In genomic region chr9:61632602-61633001, GRCm38 (mm10) we compare ENCODE assay signal across 22 mouse cellular contexts.
DNase-seq lines count a peak whose midpoint lies in the region; ATAC-seq and TF ChIP-seq lines count a peak whose summit lies in the region.
"Had no signal": no experiment of that assay in that cellular context is flagged by ENCODE, and none has a peak within 500 bp of the region (broad histone marks: within the 10 kb centered on the region; RNA-seq: fewer than 3 reads in every experiment).

No protein-coding gene starts in this region.

- H3K36me3 ChIP-seq in forebrain, embryonic 10.5 days (replicated peaks) = no peaks in the 10 kb centered on the region
- H3K36me3 ChIP-seq in forebrain, embryonic 12.5 days (replicated peaks) = no peaks in the 10 kb centered on the region
- H3K36me3 ChIP-seq in hindbrain, embryonic 10.5 days = no peaks in the 10 kb centered on the region
- H3K36me3 ChIP-seq in hindbrain, embryonic 14.5 days (replicated peaks; ENCODE audit: control insufficient read depth, insufficient read depth) = no peaks in the 10 kb centered on the region
- H3K36me3 ChIP-seq in midbrain, embryonic 11.5 days (ENCODE audit: control insufficient read depth, insufficient read depth, low read length) = no peaks in the 10 kb centered on the region
- H3K36me3 ChIP-seq in midbrain, embryonic 10.5 days = no peaks in the 10 kb centered on the region
- no peaks in the 10 kb centered on the region for H3K36me3 ChIP-seq in myocyte (ENCODE audit: control insufficient read depth, insufficient read depth)
- H3K36me3 ChIP-seq: G1E had no signal

- H3K4me3 ChIP-seq in forebrain, embryonic 10.5 days = no peak overlapping the region
- H3K4me3 ChIP-seq in forebrain, embryonic 12.5 days (replicated peaks) = no peak overlapping the region
- H3K4me3 ChIP-seq in hindbrain, embryonic 10.5 days = no peak overlapping the region
- no peak overlapping the region for H3K4me3 ChIP-seq in hindbrain, embryonic 14.5 days (replicated peaks; ENCODE audit: low read length)
- no peak overlapping the region for H3K4me3 ChIP-seq in midbrain, embryonic 11.5 days (ENCODE audit: low read depth, low read length)
- no peak overlapping the region for H3K4me3 ChIP-seq in midbrain, embryonic 10.5 days
- H3K4me3 ChIP-seq in myocyte = no peak overlapping the region

- 0 out of 2 replicates have a peak overlapping the region, but pooled peaks have one; percentile 4 for H3K27ac ChIP-seq in forebrain, embryonic 10.5 days
- no peak overlapping the region for H3K27ac ChIP-seq in forebrain, embryonic 12.5 days
- 0 out of 2 replicates have a peak overlapping the region, but pooled peaks have one; percentile 4 for H3K27ac ChIP-seq in hindbrain, embryonic 10.5 days
- H3K27ac ChIP-seq in hindbrain, embryonic 14.5 days = no peak overlapping the region
- H3K27ac ChIP-seq in midbrain, embryonic 11.5 days (ENCODE audit: low read depth, low read length) = no peak overlapping the region
- no peak overlapping the region for H3K27ac ChIP-seq in midbrain, embryonic 10.5 days (replicated peaks)

- H3K9ac ChIP-seq in forebrain, embryonic 12.5 days = no peak overlapping the region
- no peak overlapping the region for H3K9ac ChIP-seq in hindbrain, embryonic 14.5 days
- no peak overlapping the region for H3K9ac ChIP-seq in midbrain, embryonic 11.5 days (ENCODE audit: low read length)

- peaks cover 53% of the 10 kb centered on the region for H3K27me3 ChIP-seq in forebrain, embryonic 10.5 days (ENCODE audit: poor library complexity, severe bottlenecking)
- peaks cover 28% of the 10 kb centered on the region for H3K27me3 ChIP-seq in forebrain, embryonic 12.5 days
- H3K27me3 ChIP-seq in hindbrain, embryonic 10.5 days (ENCODE audit: insufficient read depth, poor library complexity, severe bottlenecking) = peaks cover 16% of the 10 kb centered on the region; the same call in 1 of the 2 replicates
- H3K27me3 ChIP-seq in hindbrain, embryonic 14.5 days (ENCODE audit: control insufficient read depth, insufficient read depth, low read length) = no peaks in the 10 kb centered on the region; the same call in 1 of the 2 replicates
- no peaks in the 10 kb centered on the region for H3K27me3 ChIP-seq in midbrain, embryonic 11.5 days (ENCODE audit: control insufficient read depth, insufficient read depth, low read length)
- peaks cover 19% of the 10 kb centered on the region; the same call in 1 of the 2 replicates for H3K27me3 ChIP-seq in midbrain, embryonic 10.5 days (ENCODE audit: low read depth, poor library complexity, severe bottlenecking)
- no peaks in the 10 kb centered on the region for H3K27me3 ChIP-seq in myocyte (ENCODE audit: control insufficient read depth, insufficient read depth, insufficient read length)
- H3K27me3 ChIP-seq: CH12.LX, Patski had no signal

- no peak overlapping the region for H3ac ChIP-seq in myocyte (ENCODE audit: control insufficient read depth, insufficient read length)

- H3K79me2 ChIP-seq in myocyte (ENCODE audit: control insufficient read depth, insufficient read depth) = no peaks in the 10 kb centered on the region

- WGBS in forebrain, embryonic 10.5 days = 96% methylated on average over 3 of the region's 3 CpGs
- WGBS in forebrain, embryonic 12.5 days = 94% methylated on average over 3 of the region's 3 CpGs
- 92% methylated on average over 3 of the region's 3 CpGs for WGBS in hindbrain, embryonic 10.5 days
- 85% methylated on average over 3 of the region's 3 CpGs for WGBS in hindbrain, embryonic 14.5 days
- 95% methylated on average over 3 of the region's 3 CpGs for WGBS in midbrain, embryonic 11.5 days
- 91% methylated on average over 3 of the region's 3 CpGs for WGBS in midbrain, embryonic 10.5 days

- H3K4me2 ChIP-seq in forebrain, embryonic 12.5 days = no peak overlapping the region
- H3K4me2 ChIP-seq in hindbrain, embryonic 14.5 days (replicated peaks) = no peak overlapping the region
- H3K4me2 ChIP-seq in midbrain, embryonic 11.5 days = no peak overlapping the region
- no peak overlapping the region for H3K4me2 ChIP-seq in myocyte (ENCODE audit: low read depth)

- TF ChIP-seq POLR2A in myocyte (IDR thresholded peaks at IDR 0.05; ENCODE audit: insufficient read length, low read depth) = no peak

- peaks cover 44% of the 10 kb centered on the region for H3K4me1 ChIP-seq in forebrain, embryonic 10.5 days
- H3K4me1 ChIP-seq in forebrain, embryonic 12.5 days = peaks cover 13% of the 10 kb centered on the region
- peaks cover 7% of the 10 kb centered on the region; the same call in 1 of the 2 replicates for H3K4me1 ChIP-seq in hindbrain, embryonic 10.5 days (replicated peaks)
- no peaks in the 10 kb centered on the region for H3K4me1 ChIP-seq in hindbrain, embryonic 14.5 days (replicated peaks; ENCODE audit: control insufficient read depth, insufficient read depth, low read length)
- no peaks in the 10 kb centered on the region for H3K4me1 ChIP-seq in midbrain, embryonic 11.5 days (ENCODE audit: control insufficient read depth, insufficient read depth, low read length)
- peaks cover 10% of the 10 kb centered on the region; the same call in 1 of the 2 replicates for H3K4me1 ChIP-seq in midbrain, embryonic 10.5 days

- H3K9me3 ChIP-seq in forebrain, embryonic 10.5 days = no peaks in the 10 kb centered on the region
- H3K9me3 ChIP-seq in forebrain, embryonic 12.5 days = no peaks in the 10 kb centered on the region
- no peaks in the 10 kb centered on the region for H3K9me3 ChIP-seq in hindbrain, embryonic 10.5 days
- H3K9me3 ChIP-seq in hindbrain, embryonic 14.5 days (ENCODE audit: control insufficient read depth, low read length) = no peaks in the 10 kb centered on the region
- H3K9me3 ChIP-seq in midbrain, embryonic 11.5 days (ENCODE audit: control insufficient read depth, low read length) = no peaks in the 10 kb centered on the region
- H3K9me3 ChIP-seq in midbrain, embryonic 10.5 days (replicated peaks) = no peaks in the 10 kb centered on the region
- H3K9me3 ChIP-seq: G1E had no signal

- DNase-seq in forebrain, embryonic 10.5 days (ENCODE audit: extremely low spot score, low spot score) = no peak
- DNase-seq in hindbrain, embryonic 10.5 days (ENCODE audit: low spot score) = no peak
- no peak for DNase-seq in hindbrain, embryonic 14.5 days (ENCODE audit: low spot score)
- DNase-seq in midbrain, embryonic 11.5 days (ENCODE audit: low spot score, missing footprints) = peak; percentile 51
- no peak for DNase-seq in midbrain, embryonic 10.5 days (ENCODE audit: low spot score)
- DNase-seq in cerebellum, postnatal 14 days = no peak
- DNase-seq: adrenal gland, adult 2 months; adrenal gland, adult 8-10 months; adrenal gland, postnatal 10 days; adrenal gland, postnatal 14 days; adrenal gland, postnatal 25 days; adrenal gland, postnatal 36 days; B cell, adult 2 months; cerebellum, adult 11 months; cerebellum, adult 11-12 months had no signal

- no peak for ATAC-seq in forebrain, embryonic 12.5 days (ENCODE audit: low FRiP score)
- ATAC-seq in hindbrain, embryonic 14.5 days (ENCODE audit: low FRiP score) = no peak
- ATAC-seq in midbrain, embryonic 11.5 days (ENCODE audit: low FRiP score) = no peak
- ATAC-seq: activated CD4-positive, CD25-positive, alpha-beta regulatory T cell, adult 4 months; CD4-positive, CD25-positive, alpha-beta regulatory T cell, adult 4 months; Patski had no signal

TF ChIP-seq in myocyte, 11 proteins besides CTCF, POLR2A, EP300 and RAD21:
- TF ChIP-seq REST (IDR thresholded peaks at IDR 0.05; ENCODE audit: insufficient read depth, insufficient read length) (no peak), TCF12 (IDR thresholded peaks at IDR 0.05; ENCODE audit: insufficient read depth, poor library complexity, severe bottlenecking) (no peak), POLR2AphosphoS2 (IDR thresholded peaks at IDR 0.05; ENCODE audit: insufficient read length, low read depth) (no peak), MAX (IDR thresholded peaks at IDR 0.05; ENCODE audit: low read depth) (no peak), MYOD1 (IDR thresholded peaks at IDR 0.05; ENCODE audit: control insufficient read depth in 1 of 3, insufficient read length in 2 of 3, low read depth in 2 of 3) (peak in 2 of 3 experiments; percentile 70 to 79), MYOG (IDR thresholded peaks at IDR 0.05; ENCODE audit: control insufficient read depth in 1 of 3, insufficient read depth in 1 of 3, insufficient read length in 2 of 3, low read depth in 2 of 3) (peak in 2 of 3 experiments; percentile 13 to 71), CEBPB (IDR thresholded peaks at IDR 0.05; ENCODE audit: insufficient read depth, poor library complexity, severe bottlenecking) (no peak)

Comparison
In these comparisons a context has a peak if more than half of its experiments do, and no peak if none do; other contexts are left out.
1. H3K27ac ChIP-seq: peak in forebrain, embryonic 10.5 days (single experiment) and hindbrain, embryonic 10.5 days (single experiment); none in forebrain, embryonic 12.5 days (single experiment), hindbrain, embryonic 14.5 days (single experiment), midbrain, embryonic 11.5 days (single experiment) and midbrain, embryonic 10.5 days (single experiment).